Mouse (Mus musculus) testis, postnatal 10 days (tissue): ENCODE measurements around the gene Zcchc24.

Source experiments
- DNase-seq: peaks from one replicate; pipeline ENCODE4 v3.0.0; 2021; ENCODE audit warnings: low spot score

The Zcchc24 gene

GRCm38 (mm10) chr14:25718471-25718870 is 50.4 kb downstream of the Zcchc24 start:
- peak; percentile 77 for DNase-seq

- no peak for DNase-seq
Observed at GRCm38 (mm10) chr14:25717718-25718117, 51.1 kb downstream of the Zcchc24 start.

GRCm38 (mm10) chr14:25716528-25716927 is 52.3 kb downstream of the Zcchc24 start:
- DNase-seq: no peak

DNA sequence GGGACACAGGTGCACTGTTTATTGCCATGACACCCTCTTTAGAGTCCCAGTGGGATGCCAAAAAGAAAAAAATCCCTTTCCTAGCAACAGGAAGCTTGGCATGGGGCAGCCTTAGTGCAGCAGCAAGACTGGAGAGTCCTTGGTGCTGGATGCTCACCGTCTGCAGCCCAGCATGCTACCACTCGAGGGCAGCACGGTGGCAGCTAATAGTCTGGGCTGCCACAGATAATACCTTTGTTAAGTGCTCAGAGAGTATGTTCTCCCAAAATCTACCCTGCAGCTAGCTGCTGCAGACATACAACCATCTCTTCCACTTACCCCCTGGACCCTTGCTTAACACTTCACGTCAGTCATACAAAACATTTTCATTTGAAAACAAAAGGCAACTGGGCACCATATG is 55.4 kb downstream of the Zcchc24 start:
- no peak for DNase-seq

GRCm38 (mm10) chr14:25711602-25712001 is 57.2 kb downstream of the Zcchc24 start:
- DNase-seq: no peak

DNA sequence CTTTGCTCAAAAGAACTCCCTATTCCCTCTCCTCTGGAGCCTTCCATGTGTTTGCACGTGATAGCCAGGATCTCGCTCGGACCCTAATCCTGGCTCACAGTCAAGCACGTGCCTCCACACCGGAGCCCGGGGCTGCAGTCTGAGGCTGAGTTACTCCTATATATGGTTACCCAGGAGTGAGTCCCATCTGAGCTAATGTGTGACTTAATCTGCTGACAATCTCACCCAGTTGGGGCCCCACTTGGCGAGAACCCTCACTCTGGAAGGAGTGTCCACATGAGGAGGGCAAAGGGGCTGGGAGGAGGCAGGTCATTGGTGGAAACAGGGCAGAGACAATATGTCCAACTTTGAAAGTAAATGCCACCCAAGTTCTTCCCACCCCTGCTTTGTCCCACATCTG is 57.7 kb downstream of the Zcchc24 start:
- DNase-seq: no peak

- no peak for DNase-seq
Observed at GRCm38 (mm10) chr14:25710681-25711080, 58.2 kb downstream of the Zcchc24 start.

DNA sequence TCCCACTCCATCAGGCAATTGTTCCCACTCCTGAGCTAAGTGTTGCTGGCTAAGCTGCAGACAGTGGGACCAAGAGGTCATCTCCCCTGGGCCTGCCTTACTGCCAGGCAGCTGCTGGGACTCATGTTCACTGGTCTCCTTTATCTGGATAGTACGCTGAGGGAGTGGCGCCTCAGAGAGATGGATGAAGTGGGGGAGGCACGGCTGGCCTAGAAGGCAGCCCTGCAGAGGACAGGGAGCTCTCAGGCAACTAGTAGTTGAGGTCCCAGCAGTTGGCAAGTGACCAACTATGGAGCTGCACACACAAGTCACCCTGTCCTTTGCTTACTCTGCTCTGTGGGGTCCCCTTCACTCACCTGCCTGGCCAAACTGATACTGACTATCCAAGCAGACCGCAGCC is 58.8 kb downstream of the Zcchc24 start:
- DNase-seq: peak; percentile 69

- peak; percentile 74 for DNase-seq
Observed at GRCm38 (mm10) chr14:25708917-25709316, 59.9 kb downstream of the Zcchc24 start.

- DNase-seq: no peak
Observed at GRCm38 (mm10) chr14:25708451-25708850, 60.4 kb downstream of the Zcchc24 start.

- DNase-seq: peak; percentile 74
Observed at GRCm38 (mm10) chr14:25707691-25708181, 61.1 kb downstream of the Zcchc24 start.

DNA sequence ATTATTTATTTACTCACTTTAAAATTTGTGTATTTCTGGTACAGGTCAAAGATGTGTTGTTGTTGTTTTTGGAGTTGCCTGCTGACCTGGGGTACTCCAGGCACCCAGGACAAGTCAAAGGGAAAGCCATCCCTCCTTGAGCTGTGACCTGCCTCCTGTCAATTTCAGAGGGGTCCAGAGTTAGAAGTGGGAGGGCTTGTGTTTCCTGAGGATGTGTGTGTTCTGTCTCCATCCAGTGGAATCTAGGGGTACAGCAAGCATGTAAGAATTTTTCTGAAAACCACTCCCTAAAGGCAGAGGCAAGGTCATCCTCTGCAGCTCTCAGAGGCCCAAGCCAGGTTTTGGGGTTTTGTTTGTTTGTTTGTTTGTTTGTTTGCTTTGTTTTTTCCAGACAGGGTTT is 66.9 kb downstream of the Zcchc24 start:
- DNase-seq: no peak

DNA sequence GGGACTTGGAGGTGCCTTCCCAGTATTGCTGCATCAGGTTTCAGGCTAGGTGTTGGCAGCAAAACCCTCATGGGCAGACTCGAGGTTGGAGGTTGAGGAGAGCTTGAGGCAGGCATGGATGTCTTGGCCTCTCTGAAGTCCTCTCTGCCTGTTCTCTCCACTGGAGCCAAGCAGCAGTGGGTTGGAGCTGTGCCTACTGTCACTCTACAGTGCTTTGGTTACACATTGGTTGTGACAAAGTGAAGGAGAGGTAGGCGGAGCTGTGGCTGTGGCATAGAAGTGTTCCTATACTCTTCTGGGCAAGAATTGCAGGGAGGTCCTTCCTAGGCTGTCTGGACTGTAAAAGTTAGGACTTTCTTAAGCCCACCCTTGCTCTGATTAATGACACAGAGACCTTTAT is 72.5 kb downstream of the Zcchc24 start:
- no peak for DNase-seq

- DNase-seq: no peak
Observed at GRCm38 (mm10) chr14:25695059-25695458, 73.8 kb downstream of the Zcchc24 start.

DNA sequence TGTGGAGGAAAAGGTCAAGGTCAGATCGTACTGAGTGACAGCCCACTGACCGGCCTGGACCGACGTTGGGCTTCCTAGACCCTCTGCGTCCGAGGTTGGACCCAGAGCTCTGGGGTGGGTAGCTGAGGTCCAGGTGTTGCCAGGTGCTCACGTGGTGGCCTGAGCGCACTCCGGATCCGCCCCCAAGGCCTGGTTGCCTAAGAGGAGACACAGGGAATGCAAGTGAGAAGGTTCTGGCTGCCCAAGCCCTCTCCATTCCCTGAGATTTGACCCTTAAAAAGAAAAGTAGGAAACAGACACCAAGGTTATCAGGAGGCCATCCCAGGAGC is 74.3 kb downstream of the Zcchc24 start:
- no peak for DNase-seq

GRCm38 (mm10) chr14:25693888-25694568 is 74.8 kb downstream of the Zcchc24 start, which contains the start of gene Ppif:
Gene Ppif, plus strand, starts transcription at chr14:25694154.
- DNase-seq: peak; percentile 99

- DNase-seq: no peak
Observed at GRCm38 (mm10) chr14:25693271-25693887, 75.5 kb downstream of the Zcchc24 start.

GRCm38 (mm10) chr14:25686983-25687901 is 81.6 kb downstream of the Zcchc24 start:
- no peak for DNase-seq

GRCm38 (mm10) chr14:25686216-25686945 is 82.5 kb downstream of the Zcchc24 start:
- no peak for DNase-seq

GRCm38 (mm10) chr14:25682020-25682419 is 86.8 kb downstream of the Zcchc24 start:
- no peak for DNase-seq

DNA sequence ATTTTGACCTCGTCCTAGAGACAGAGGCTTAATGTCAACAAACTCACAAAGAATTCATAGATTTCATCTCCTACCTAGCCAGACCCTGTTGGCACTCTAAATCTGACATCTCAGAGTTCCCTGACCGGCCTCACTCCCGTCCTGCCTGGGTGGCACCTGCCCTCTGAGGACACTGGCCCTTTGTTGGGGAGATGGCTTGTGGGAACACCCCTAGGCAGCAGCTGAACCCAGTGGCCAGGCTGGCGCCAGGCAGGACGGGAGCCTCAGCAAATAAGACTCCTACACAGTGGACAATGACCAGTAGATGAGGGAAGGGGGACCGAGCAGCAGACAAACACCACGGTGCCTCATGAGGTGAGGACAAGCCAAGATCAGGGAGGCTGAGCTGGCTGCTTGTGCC is 89.2 kb downstream of the Zcchc24 start:
- DNase-seq: no peak

DNA sequence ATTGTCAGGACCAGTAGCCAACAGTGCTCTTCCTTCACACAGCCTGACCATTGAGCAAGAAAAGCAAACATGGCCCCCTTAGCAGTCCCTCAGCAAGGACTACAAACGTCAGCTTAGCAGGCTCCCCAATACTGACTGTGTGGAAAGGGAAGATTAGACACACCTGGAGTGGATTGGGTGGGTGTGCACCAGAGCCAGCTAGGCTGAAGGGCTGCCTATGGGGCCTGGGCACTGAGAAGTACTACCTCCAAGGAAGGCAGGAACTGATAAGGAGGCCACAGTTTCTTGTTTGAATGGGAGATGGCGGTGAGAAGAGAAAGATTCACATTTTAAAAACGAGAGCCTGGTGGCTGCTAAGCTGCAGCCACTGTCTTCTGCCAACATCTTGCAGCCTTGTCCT is 101.3 kb downstream of the Zcchc24 start:
- DNase-seq: no peak
